In the genomic region with DNA sequence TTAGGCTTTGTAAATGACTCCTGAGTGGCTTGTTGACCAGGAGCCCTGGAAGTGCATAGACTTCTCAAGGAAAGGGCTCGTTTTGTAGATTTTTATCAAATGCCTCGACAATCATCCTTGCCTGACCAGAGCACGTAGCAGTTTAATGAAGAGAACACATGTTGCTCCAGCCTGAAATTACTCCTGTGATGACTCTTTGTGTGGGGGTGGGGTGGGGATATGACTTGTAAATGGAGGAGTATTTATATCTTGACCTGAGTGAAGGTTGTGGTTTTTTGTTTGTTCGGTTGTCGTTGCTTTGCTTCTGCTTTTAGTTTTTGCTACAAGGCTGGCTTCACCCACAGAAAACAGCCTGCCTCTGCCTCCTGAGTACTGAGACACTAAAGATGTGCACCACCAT, we compare ENCODE assay signal across 26 mouse cellular contexts. TPM values are rescaled to one million over a fixed set of nuclear protein-coding genes. Genes with fewer than 3 reads are reported as not detected.
DNase-seq lines count a peak whose midpoint lies in the region; ATAC-seq and TF ChIP-seq lines count a peak whose summit lies in the region.
"Had no signal": no experiment of that assay in that cellular context is flagged by ENCODE, and none has a peak within 500 bp of the region (broad histone marks: within the 10 kb centered on the region; RNA-seq: fewer than 3 reads in every experiment).

No protein-coding gene starts in this region.

- DNase-seq in heart, adult 2 months, result peak in 1 of 2 experiments; percentile 35
- DNase-seq in spleen, adult 2 months (ENCODE audit: low read depth in 1 of 2, low spot score in 2 of 2), result no peak
- DNase-seq in spleen, postnatal 14 days (ENCODE audit: low spot score in 2 of 2), result no peak
- peak; percentile 4 for DNase-seq in R1 (ENCODE audit: low read depth, low spot score)
- peak; percentile 42 for DNase-seq in splenic B cell, adult 2 months (ENCODE audit: low read depth, low spot score)
- no peak for DNase-seq in gastrocnemius, postnatal 10 days
- DNase-seq: adrenal gland, adult 2 months; cerebellum, adult 9-11 months; gastrocnemius, postnatal 36 days; kidney, adult 18-20 months; liver, embryonic 13.5 days had no signal

- H3K9ac ChIP-seq in heart, adult 2 months (ENCODE audit: low read depth, low read length), result no peak overlapping the region
- H3K9ac ChIP-seq in heart, embryonic 11.5 days (ENCODE audit: low read depth, low read length), result no peak overlapping the region
- H3K9ac ChIP-seq: forebrain, embryonic 12.5 days; limb, embryonic 12.5 days; liver, embryonic 13.5 days; lung, embryonic 15.5 days; midbrain, embryonic 13.5 days; neural tube, embryonic 13.5 days had no signal

- ATAC-seq in heart, embryonic 11.5 days (replicated peaks; ENCODE audit: insufficient number of reproducible peaks, low FRiP score, low TSS enrichment), result no peak
- ATAC-seq in CD4-positive, CD25-positive, alpha-beta regulatory T cell, adult 4 months, result no peak
- ATAC-seq: hindbrain, postnatal 0 days; midbrain, embryonic 13.5 days had no signal

- H3K36me3 ChIP-seq in heart, adult 2 months (ENCODE audit: control insufficient read depth, insufficient read depth, low read length), result peaks cover 3% of the 10 kb centered on the region
- H3K36me3 ChIP-seq in heart, embryonic 11.5 days (ENCODE audit: control insufficient read depth, insufficient read depth, low read length), result no peaks in the 10 kb centered on the region
- no peaks in the 10 kb centered on the region for H3K36me3 ChIP-seq in spleen, adult 2 months (ENCODE audit: control insufficient read depth, insufficient read depth, low read length)
- no peaks in the 10 kb centered on the region for H3K36me3 ChIP-seq in splenic B cell, adult 2 months (ENCODE audit: control insufficient read depth, insufficient read depth, low read length, poor library complexity, severe bottlenecking)
- H3K36me3 ChIP-seq: forebrain, embryonic 12.5 days; G1E; limb, embryonic 12.5 days; liver, embryonic 13.5 days; lung, embryonic 15.5 days; midbrain, embryonic 13.5 days; neural tube, embryonic 13.5 days had no signal

- 0 out of 2 replicates have a peak, but pooled peaks have one; percentile 21 for TF ChIP-seq POLR2A in heart, adult 2 months (IDR thresholded peaks at IDR 0.05; ENCODE audit: insufficient read depth, low read depth, low read length)
- no peak for TF ChIP-seq POLR2A in spleen, adult 2 months (IDR thresholded peaks at IDR 0.05; ENCODE audit: low read depth, low read length)

- peaks cover 12% of the 10 kb centered on the region for H3K4me1 ChIP-seq in heart, adult 2 months (ENCODE audit: control insufficient read depth, insufficient read depth, low read length)
- no peaks in the 10 kb centered on the region for H3K4me1 ChIP-seq in heart, embryonic 11.5 days (ENCODE audit: control insufficient read depth, insufficient read depth, low read length)
- H3K4me1 ChIP-seq in spleen, adult 2 months (ENCODE audit: control insufficient read depth, insufficient read depth, insufficient read length), result peaks cover 7% of the 10 kb centered on the region; the same call in 1 of the 2 replicates
- H3K4me1 ChIP-seq: lung, embryonic 15.5 days had no signal

- H3K27ac ChIP-seq in heart, adult 2 months, result peak overlapping the region; percentile 75
- H3K27ac ChIP-seq in heart, embryonic 11.5 days (ENCODE audit: low read depth, low read length), result no peak overlapping the region
- 0 out of 2 replicates have a peak overlapping the region, but pooled peaks have one; percentile 8 for H3K27ac ChIP-seq in spleen, adult 2 months (ENCODE audit: insufficient read depth, low read length)
- H3K27ac ChIP-seq: forebrain, embryonic 12.5 days; hindbrain, postnatal 0 days; liver, embryonic 13.5 days; lung, embryonic 15.5 days; midbrain, embryonic 13.5 days; neural tube, embryonic 13.5 days; stomach, postnatal 0 days had no signal

- H3K4me2 ChIP-seq in heart, embryonic 11.5 days, result no peak overlapping the region
- H3K4me2 ChIP-seq: forebrain, embryonic 12.5 days; limb, embryonic 12.5 days; liver, embryonic 13.5 days; lung, embryonic 15.5 days; midbrain, embryonic 13.5 days; neural tube, embryonic 13.5 days had no signal

- H3K27me3 ChIP-seq in heart, adult 2 months (ENCODE audit: control insufficient read depth, insufficient read depth, low read length), result no peaks in the 10 kb centered on the region
- H3K27me3 ChIP-seq in heart, embryonic 11.5 days (ENCODE audit: control insufficient read depth, insufficient read depth, low read length), result no peaks in the 10 kb centered on the region
- no peaks in the 10 kb centered on the region for H3K27me3 ChIP-seq in spleen, adult 2 months (ENCODE audit: control insufficient read depth, insufficient read depth, low read length)
- H3K27me3 ChIP-seq in splenic B cell, adult 2 months (ENCODE audit: control insufficient read depth, insufficient read depth, low read length, poor library complexity, severe bottlenecking), result no peaks in the 10 kb centered on the region
- H3K27me3 ChIP-seq: forebrain, embryonic 12.5 days; limb, embryonic 12.5 days; liver, embryonic 13.5 days; lung, embryonic 15.5 days; midbrain, embryonic 13.5 days; neural tube, embryonic 13.5 days had no signal

- 31% methylated on average over 5 of the region's 5 CpGs for WGBS in heart, adult 2 months
- 67% methylated on average over 5 of the region's 5 CpGs for WGBS in heart, embryonic 11.5 days (ENCODE audit: insufficient replicate concordance)
- 18% methylated on average over 5 of the region's 5 CpGs for WGBS in spleen, adult 2 months

- no peak for TF ChIP-seq EP300 in heart, adult 2 months (IDR thresholded peaks at IDR 0.05; ENCODE audit: insufficient read depth, low read depth, low read length)

- no peak overlapping the region for H3K4me3 ChIP-seq in heart, adult 2 months
- H3K4me3 ChIP-seq in heart, embryonic 11.5 days (ENCODE audit: low read depth, low read length), result no peak overlapping the region
- H3K4me3 ChIP-seq in spleen, adult 2 months (ENCODE audit: extremely low read depth, insufficient read depth, insufficient read length), result no peak overlapping the region
- H3K4me3 ChIP-seq: forebrain, embryonic 12.5 days; limb, embryonic 12.5 days; liver, embryonic 13.5 days; lung, embryonic 15.5 days; midbrain, embryonic 13.5 days; neural tube, embryonic 13.5 days had no signal

- no peaks in the 10 kb centered on the region for H3K79me2 ChIP-seq in heart, adult 2 months (replicated peaks; ENCODE audit: control insufficient read depth, insufficient read depth, low read length)

- no peak for TF ChIP-seq CTCF in heart, adult 2 months (IDR thresholded peaks at IDR 0.05)
- no peak for TF ChIP-seq CTCF in spleen, adult 2 months (IDR thresholded peaks at IDR 0.05; ENCODE audit: extremely low read depth, insufficient read depth, insufficient read length, insufficient replicate concordance)

- intact Hi-C loops in heart, adult 2 months (cut with DNase I), result loop anchor here (2.0 kb wide), 1 partner anchor 15 kb away; no protein-coding TSS in a partner anchor

- no peaks in the 10 kb centered on the region; the same call in 1 of the 2 replicates for H3K9me3 ChIP-seq in heart, embryonic 11.5 days (replicated peaks; ENCODE audit: control insufficient read depth, low read length)
- H3K9me3 ChIP-seq: forebrain, embryonic 12.5 days; G1E; limb, embryonic 12.5 days; liver, embryonic 13.5 days; lung, embryonic 15.5 days; midbrain, embryonic 13.5 days; neural tube, embryonic 13.5 days had no signal

RNA-seq across cellular contexts. Expression of a gene that starts 25.7 kb away (rescaled TPM):
- under 1 TPM in 1 of 2 experiments, not detected in 1; 0.61 TPM for total RNA-seq in heart, adult 2 months (2021)
- 0.21 and 0.38 TPM in 2 replicates for polyA plus RNA-seq in heart, adult 2 months (2012; rRNA removed)
- 0.23 and 0.24 TPM in 2 replicates for polyA plus RNA-seq in heart, embryonic 11.5 days (2014; fragmentation: Nextera tagmentation; extraction: Ambion mirVana)
- polyA plus RNA-seq in spleen, adult 2 months (2012; rRNA removed), result not detected in 2 replicates
- total RNA-seq in gastrocnemius, postnatal 10 days (2021), result under 1 TPM in 1 of 2 experiments, not detected in 1; 0.23 TPM
- polyA plus RNA-seq in CD4-positive, CD25-positive, alpha-beta regulatory T cell, adult 4 months (2017; shearing (Covaris generic)), result not detected
- total RNA-seq: gastrocnemius, postnatal 36 days; hematopoietic stem cell, adult 5-6 weeks; layer of hippocampus, postnatal 25 days had no signal
- polyA plus RNA-seq: adrenal gland, adult 2 months; forebrain, embryonic 12.5 days; G1E; hindbrain, postnatal 0 days; limb, embryonic 12.5 days; liver, embryonic 13.5 days; midbrain, embryonic 13.5 days; neural tube, embryonic 13.5 days; thymus, postnatal 0 days had no signal

RNA-seq across cellular contexts. Expression of a gene that starts 26.0 kb away (rescaled TPM):
- under 1 TPM; 0.52 to 0.75 TPM for total RNA-seq in heart, adult 2 months (2021)
- 0.53 and 1.1 TPM in 2 replicates for polyA plus RNA-seq in heart, adult 2 months (2012; rRNA removed)
- polyA plus RNA-seq in heart, embryonic 11.5 days (2014; fragmentation: Nextera tagmentation; extraction: Ambion mirVana), result 0.47 and 0.61 TPM in 2 replicates
- polyA plus RNA-seq in spleen, adult 2 months (2012; rRNA removed), result 2.7 and 3.1 TPM in 2 replicates
- total RNA-seq in gastrocnemius, postnatal 10 days (2021), result under 1 TPM; 0.52 to 0.56 TPM
- 1 to 10 TPM; 1.1 to 1.2 TPM for polyA plus RNA-seq in CD4-positive, CD25-positive, alpha-beta regulatory T cell, adult 4 months (2017; shearing (Covaris generic))
- total RNA-seq: hindbrain, postnatal 0 days had no signal
- polyA plus RNA-seq: G1E; neural tube, embryonic 13.5 days had no signal

RNA-seq across cellular contexts. Expression of a gene that starts 37.5 kb away (rescaled TPM):
- total RNA-seq in heart, adult 2 months (2021), result 10 to 100 TPM; 11.3 to 12.1 TPM
- 13.4 and 23.4 TPM in 2 replicates for polyA plus RNA-seq in heart, adult 2 months (2012; rRNA removed)
- not detected in 2 replicates for polyA plus RNA-seq in heart, embryonic 11.5 days (2014; fragmentation: Nextera tagmentation; extraction: Ambion mirVana)
- 26.2 and 28.4 TPM in 2 replicates for polyA plus RNA-seq in spleen, adult 2 months (2012; rRNA removed)
- total RNA-seq in gastrocnemius, postnatal 10 days (2021), result 1 to 10 TPM; 5.8 to 6.7 TPM
- 1 to 10 TPM; 3.4 to 9.3 TPM for polyA plus RNA-seq in CD4-positive, CD25-positive, alpha-beta regulatory T cell, adult 4 months (2017; shearing (Covaris generic))
- total RNA-seq: G1E had no signal
- polyA plus RNA-seq: embryonic facial prominence, embryonic 11.5 days; forebrain, embryonic 12.5 days; heart, embryonic 14.5 days; hindbrain, postnatal 0 days; limb, embryonic 12.5 days; liver, embryonic 13.5 days; lung, embryonic 15.5 days; midbrain, embryonic 13.5 days; neural tube, embryonic 13.5 days; stomach, postnatal 0 days; thymus, postnatal 0 days had no signal

RNA-seq across cellular contexts. Expression of a gene that starts 51.0 kb away (rescaled TPM):
- total RNA-seq in heart, adult 2 months (2021), result 10 to 100 TPM; 14.4 to 18.1 TPM
- polyA plus RNA-seq in heart, adult 2 months (2012; rRNA removed), result 17.2 and 25.4 TPM in 2 replicates
- 46.6 and 49.6 TPM in 2 replicates for polyA plus RNA-seq in heart, embryonic 11.5 days (2014; fragmentation: Nextera tagmentation; extraction: Ambion mirVana)
- 21.4 and 27.0 TPM in 2 replicates for polyA plus RNA-seq in spleen, adult 2 months (2012; rRNA removed)
- total RNA-seq in gastrocnemius, postnatal 10 days (2021), result 1 to 10 TPM; 6.1 to 7.8 TPM
- polyA plus RNA-seq in CD4-positive, CD25-positive, alpha-beta regulatory T cell, adult 4 months (2017; shearing (Covaris generic)), result 10 to 100 TPM; 61.1 to 62.9 TPM

RNA-seq across cellular contexts. Expression of a gene that starts 51.2 kb away (rescaled TPM):
- total RNA-seq in heart, adult 2 months (2021), result 10 to 100 TPM; 18.6 to 27.8 TPM
- polyA plus RNA-seq in heart, adult 2 months (2012; rRNA removed), result 30.5 and 54.4 TPM in 2 replicates
- polyA plus RNA-seq in heart, embryonic 11.5 days (2014; fragmentation: Nextera tagmentation; extraction: Ambion mirVana), result 30.3 and 33.6 TPM in 2 replicates
- 87.3 and 131 TPM in 2 replicates for polyA plus RNA-seq in spleen, adult 2 months (2012; rRNA removed)
- 10 to 100 TPM; 16.4 to 20.3 TPM for total RNA-seq in gastrocnemius, postnatal 10 days (2021)
- 1 to 10 TPM; 2.9 to 3.4 TPM for polyA plus RNA-seq in CD4-positive, CD25-positive, alpha-beta regulatory T cell, adult 4 months (2017; shearing (Covaris generic))

Comparison
In these comparisons a context has a peak if more than half of its experiments do, and no peak if none do; other contexts are left out.
1. DNase-seq: peak in R1 (single experiment) and splenic B cell, adult 2 months (single experiment); none in spleen, adult 2 months (0 of 2), spleen, postnatal 14 days (0 of 2) and gastrocnemius, postnatal 10 days (single experiment).